Mouse (Mus musculus) cerebellum, adult 9-11 months (tissue): Measurements from ENCODE around the gene Hoxc12.

Experiments
- DNase-seq: peaks from one replicate; pipeline ENCODE4 v3.0.0; 2022

Gene Hoxc12

GRCm38 (mm10) chr15:102984925-102985324 lies 48.4 kb downstream of the Hoxc12 start:
- DNase-seq = no peak

GRCm38 (mm10) chr15:102987124-102987833 lies 50.7 kb downstream of the Hoxc12 start:
- peak; percentile 82 for DNase-seq

- DNase-seq = no peak
These were observed 51.5 kb downstream of the Hoxc12 start for GRCm38 (mm10) chr15:102988078-102988477.
